Mouse (Mus musculus): ENCODE data around the gene Gm10322. TPM values are rescaled to one million over a fixed set of nuclear protein-coding genes. Genes with fewer than 3 reads are reported as not detected.

The Gm10322 gene
- not detected for total RNA-seq (2021)
- long read RNA-seq, experiment 1: 0 reads
- long read RNA-seq, experiment 2: 0 reads

DNA sequence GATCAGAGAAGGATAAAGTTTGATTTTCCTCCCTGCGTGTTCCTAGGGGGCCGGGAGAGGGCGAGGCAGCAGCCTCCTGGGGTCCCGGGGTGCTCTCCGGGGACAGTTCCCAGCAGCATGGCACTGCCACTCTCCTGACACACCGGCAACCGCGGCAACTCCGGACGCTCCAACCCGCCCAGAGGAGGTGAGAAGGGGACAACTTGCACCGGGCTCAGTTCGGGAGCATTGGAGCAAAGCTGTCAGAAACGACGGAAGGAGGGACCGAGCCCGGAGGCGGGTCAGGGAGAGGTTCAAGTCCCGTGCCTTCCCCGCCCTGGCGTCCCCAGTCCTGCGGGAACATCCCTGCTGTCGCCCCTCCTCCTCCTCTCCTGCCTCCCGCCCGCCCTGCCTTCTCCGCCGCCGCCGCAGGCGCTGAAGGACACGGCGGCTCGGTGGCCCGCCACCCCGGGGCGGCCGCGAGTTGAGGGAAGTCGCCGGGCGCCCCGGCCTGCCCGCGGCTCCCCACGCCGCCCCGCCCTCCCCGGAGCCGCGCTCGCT, at the start of gene Gm10322:
TSS of gene Gm10322 (plus strand) at position 83 of the 540 bp plus-strand sequence.
- TF ChIP-seq CTCF (IDR thresholded peaks at IDR 0.05): no peak
- intact Hi-C loops (cut with DNase I): loop anchor here (2.0 to 5.0 kb wide), 3 partner anchors 87 to 251 kb away; partner anchors contain the start of gene Micu1

GRCm38 (mm10) chr10:59566968-59567367, 48.9 kb upstream of the Gm10322 start:
- DNase-seq (ENCODE audit: extremely low spot score in 1 of 2, low spot score in 2 of 2): no peak
- H3K4me3 ChIP-seq: no peak overlapping the region
- TF ChIP-seq CTCF (IDR thresholded peaks at IDR 0.05): no peak
- no peak overlapping the region; the same call in 1 of the 2 replicates for H3K27ac ChIP-seq
- intact Hi-C loops (cut with DNase I): no loop called here

More for the DNA sequence above, at the start of gene Gm10322:
- DNase-seq (ENCODE audit: extremely low spot score in 1 of 2, low spot score in 2 of 2): peak; percentile 60 to 62
- Histone ChIP-seq H3K4me3 (peak within 1 kb of the TSS; percentile 85), H3K27ac (peak within 1 kb of the TSS; percentile 81)

DNA sequence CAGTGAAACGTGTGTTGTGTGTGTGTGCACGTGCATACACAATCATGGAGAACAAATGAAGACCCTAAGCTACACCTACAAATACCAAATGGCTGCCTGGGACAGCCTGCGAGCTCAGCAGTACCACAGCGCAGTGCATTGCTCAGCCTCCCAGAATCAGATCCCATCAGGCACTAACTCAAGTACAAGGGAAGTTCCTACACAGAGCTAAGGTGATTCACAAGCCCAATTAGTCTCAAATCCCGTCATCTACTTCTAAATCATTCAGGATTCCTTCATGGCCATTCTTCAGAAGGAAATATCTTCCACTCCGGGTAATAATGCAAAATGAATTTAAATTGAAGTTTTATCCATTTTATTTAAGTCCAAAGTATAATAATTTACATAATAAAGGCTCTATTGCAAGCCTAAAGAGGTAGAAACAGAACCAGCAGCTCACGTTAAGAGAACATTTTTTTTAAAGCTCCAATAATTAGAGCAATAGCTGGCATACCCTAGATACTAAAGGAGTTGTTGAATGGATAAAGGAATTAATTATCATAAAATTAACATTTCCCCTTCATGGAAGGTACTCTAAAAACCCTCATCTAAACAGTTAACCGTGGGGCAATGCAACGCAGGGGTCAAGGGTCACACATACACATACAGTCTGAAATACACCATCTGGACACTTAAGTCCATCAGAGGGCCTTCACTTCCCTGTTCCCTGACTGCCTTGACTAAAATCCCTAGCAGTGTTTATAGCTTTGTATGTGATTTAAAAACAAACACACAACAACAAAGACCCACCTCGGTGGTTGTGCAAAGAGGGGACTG, 47.0 kb upstream of the Gm10322 start:
- H3K4me3 ChIP-seq: no peak overlapping the region
- H3K27ac ChIP-seq: no peak overlapping the region
- intact Hi-C loops (cut with DNase I): no loop called here
- no peak for DNase-seq (ENCODE audit: extremely low spot score in 1 of 2, low spot score in 2 of 2)
- TF ChIP-seq CTCF (IDR thresholded peaks at IDR 0.05): no peak

DNA sequence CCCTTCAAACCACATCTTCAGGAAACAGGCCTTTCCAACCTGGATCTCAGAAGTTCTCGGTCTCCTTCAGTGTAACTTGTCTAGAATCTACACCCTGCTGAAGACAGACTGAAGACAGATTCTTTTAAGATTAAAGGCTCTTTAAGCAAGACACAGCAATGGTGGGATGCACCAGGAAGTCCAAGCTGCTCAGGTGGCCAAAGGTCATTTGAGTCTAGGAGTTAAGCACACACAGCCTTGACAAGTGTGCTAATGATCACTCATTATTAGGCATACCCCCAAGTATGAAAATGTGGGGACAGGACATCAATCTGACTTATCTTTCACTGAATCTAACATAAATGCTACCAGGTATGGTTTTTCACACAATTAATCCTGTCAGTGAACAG, 46.4 kb upstream of the Gm10322 start:
- intact Hi-C loops (cut with DNase I): no loop called here
- Histone ChIP-seq H3K27ac (no peak overlapping the region), H3K4me3 (no peak overlapping the region)
- no peak for TF ChIP-seq CTCF (IDR thresholded peaks at IDR 0.05)
- DNase-seq (ENCODE audit: extremely low spot score in 1 of 2, low spot score in 2 of 2): no peak

DNA sequence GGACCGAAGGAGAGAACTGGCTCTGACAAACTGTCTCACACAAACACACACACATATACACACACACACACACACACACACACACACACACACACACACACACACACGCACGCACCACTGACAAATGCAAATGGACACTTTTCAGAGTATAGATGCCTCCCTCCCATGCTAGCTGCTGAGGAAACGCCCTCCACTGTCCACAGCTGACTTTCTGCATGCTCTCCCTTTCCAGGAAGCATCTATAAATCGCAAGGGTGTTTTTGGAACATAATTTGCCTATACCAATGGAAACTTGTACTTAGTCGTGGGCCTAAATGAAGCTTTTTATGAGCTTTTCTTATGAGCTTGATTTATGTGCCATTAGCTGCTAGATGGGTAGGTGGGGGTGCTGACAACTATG, 45.5 kb upstream of the Gm10322 start:
- Histone ChIP-seq H3K4me3 (no peak overlapping the region), H3K27ac (no peak overlapping the region)
- no peak for TF ChIP-seq CTCF (IDR thresholded peaks at IDR 0.05)
- intact Hi-C loops (cut with DNase I): no loop called here
- DNase-seq (ENCODE audit: extremely low spot score in 1 of 2, low spot score in 2 of 2): no peak

DNA sequence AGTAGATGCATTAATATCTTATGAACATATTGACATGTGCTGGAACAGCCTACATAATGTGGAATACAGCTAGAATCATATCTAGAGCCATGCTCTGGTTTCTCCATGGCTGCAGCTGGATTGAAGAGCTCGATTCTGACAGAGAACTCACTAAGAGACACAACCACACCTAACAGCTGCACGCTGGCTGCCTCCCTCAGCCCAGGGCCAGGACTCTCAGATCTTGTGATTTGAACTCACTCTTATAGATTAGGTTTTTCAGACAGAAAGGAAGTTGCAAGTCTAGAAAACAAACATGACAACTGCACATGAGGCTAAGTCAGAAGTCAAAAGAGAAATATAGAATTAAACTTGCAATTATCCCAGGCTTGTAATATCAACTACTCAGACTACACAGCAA, 45.1 kb upstream of the Gm10322 start:
- DNase-seq (ENCODE audit: extremely low spot score in 1 of 2, low spot score in 2 of 2): no peak
- intact Hi-C loops (cut with DNase I): no loop called here
- TF ChIP-seq CTCF (IDR thresholded peaks at IDR 0.05): no peak
- Histone ChIP-seq H3K4me3 (no peak overlapping the region), H3K27ac (no peak overlapping the region)

- intact Hi-C loops (cut with DNase I): no loop called here
- no peak overlapping the region for H3K27ac ChIP-seq
- no peak for DNase-seq (ENCODE audit: extremely low spot score in 1 of 2, low spot score in 2 of 2)
- no peak overlapping the region for H3K4me3 ChIP-seq
- TF ChIP-seq CTCF (IDR thresholded peaks at IDR 0.05): no peak
These were observed 44.6 kb upstream of the Gm10322 start for GRCm38 (mm10) chr10:59571273-59571672.

GRCm38 (mm10) chr10:59571964-59572363, 43.9 kb upstream of the Gm10322 start:
- H3K27ac ChIP-seq: no peak overlapping the region
- no peak for DNase-seq (ENCODE audit: extremely low spot score in 1 of 2, low spot score in 2 of 2)
- intact Hi-C loops (cut with DNase I): no loop called here
- no peak overlapping the region for H3K4me3 ChIP-seq
- no peak for TF ChIP-seq CTCF (IDR thresholded peaks at IDR 0.05)

- no peak for DNase-seq (ENCODE audit: extremely low spot score in 1 of 2, low spot score in 2 of 2)
- TF ChIP-seq CTCF (IDR thresholded peaks at IDR 0.05): no peak
- no peak overlapping the region for H3K4me3 ChIP-seq
- intact Hi-C loops (cut with DNase I): no loop called here
- H3K27ac ChIP-seq: no peak overlapping the region
These were observed 39.6 kb upstream of the Gm10322 start for GRCm38 (mm10) chr10:59576305-59576704.

DNA sequence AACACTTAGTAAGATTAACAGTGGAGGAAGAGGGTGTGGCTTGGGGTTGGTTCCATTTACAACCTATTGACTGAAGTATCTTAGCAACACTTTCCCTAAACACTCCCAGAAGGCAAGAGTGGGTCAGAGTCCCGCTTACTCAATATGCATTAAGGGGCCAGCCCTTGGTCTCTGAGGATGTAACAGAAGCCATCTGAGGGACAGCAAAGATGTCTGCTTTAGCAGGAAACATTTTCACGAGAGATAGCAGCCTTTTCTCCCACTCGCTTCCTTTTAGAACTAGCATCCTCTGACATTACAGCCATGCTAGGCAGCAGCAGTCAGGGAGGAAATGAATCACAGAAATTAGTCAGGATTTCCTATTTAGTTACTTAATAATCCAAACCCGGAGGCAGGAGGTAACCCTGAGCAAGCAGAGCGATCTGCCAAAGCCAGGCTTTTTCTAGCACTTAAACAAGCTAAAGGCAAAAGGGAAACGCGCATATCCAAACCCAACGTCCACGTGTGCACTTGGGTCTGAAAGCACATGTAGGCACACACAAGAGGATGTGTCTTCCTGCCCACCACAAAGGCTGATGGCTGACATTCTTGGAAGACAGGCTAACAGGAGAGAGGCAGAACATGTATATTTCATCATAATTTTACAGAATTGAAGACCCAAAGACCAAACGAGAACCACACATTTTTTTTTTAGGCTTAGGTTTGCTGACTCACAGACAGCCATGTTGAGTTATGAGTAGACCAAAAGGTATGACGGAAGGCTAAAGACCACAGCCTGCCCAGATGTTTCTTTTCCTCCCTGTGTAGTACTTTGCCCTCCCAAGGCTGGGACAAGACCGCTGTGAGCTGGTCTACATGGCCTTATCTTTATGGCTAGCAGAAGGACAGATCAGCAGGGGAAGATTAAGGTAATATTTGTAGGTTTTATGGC, 37.7 kb upstream of the Gm10322 start:
- intact Hi-C loops (cut with DNase I): no loop called here
- Histone ChIP-seq H3K4me3 (no peak overlapping the region), H3K27ac (peak overlapping the region; percentile 12; the same call in 1 of the 2 replicates)
- TF ChIP-seq CTCF (IDR thresholded peaks at IDR 0.05): no peak
- no peak for DNase-seq (ENCODE audit: extremely low spot score in 1 of 2, low spot score in 2 of 2)

GRCm38 (mm10) chr10:59579645-59580044, 36.2 kb upstream of the Gm10322 start:
- TF ChIP-seq CTCF (IDR thresholded peaks at IDR 0.05): no peak
- intact Hi-C loops (cut with DNase I): no loop called here
- DNase-seq (ENCODE audit: extremely low spot score in 1 of 2, low spot score in 2 of 2): no peak

More at GRCm38 (mm10) chr10:59579645-59580044, 36.2 kb upstream of the Gm10322 start:
- Histone ChIP-seq H3K27ac (no peak overlapping the region), H3K4me3 (no peak overlapping the region)
